Mouse (Mus musculus): ENCODE data around the gene Camk2b.
"Not testable (repeated sequence)": the region's sequence is repeated elsewhere in the genome, so short reads cannot be mapped to it uniquely, and the experiment has no call there.

The Camk2b gene

DNA sequence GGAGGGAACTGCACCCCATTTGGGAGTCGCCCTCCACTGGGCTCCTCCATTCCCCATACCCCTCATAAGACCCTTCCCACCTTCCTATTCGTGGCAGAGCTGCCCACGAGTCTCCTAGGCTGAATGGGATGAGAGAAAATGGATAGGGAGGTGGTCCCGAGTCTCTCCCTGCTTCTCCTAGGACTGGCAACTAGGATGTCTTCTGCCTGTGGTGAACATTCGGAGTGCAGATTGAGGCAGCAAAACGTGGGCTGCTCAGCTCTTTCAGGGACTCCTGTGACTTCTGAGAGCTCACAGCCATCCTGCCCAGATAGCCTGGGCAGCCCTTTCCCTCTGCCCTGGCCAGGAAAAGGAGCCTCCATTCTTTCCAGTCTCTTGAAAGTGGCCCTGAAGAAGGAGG, at the start of gene Camk2b:
TSS of gene Camk2b (minus strand) at position 187 of the 400 bp plus-strand sequence.
- no peak for DNase-seq

DNA sequence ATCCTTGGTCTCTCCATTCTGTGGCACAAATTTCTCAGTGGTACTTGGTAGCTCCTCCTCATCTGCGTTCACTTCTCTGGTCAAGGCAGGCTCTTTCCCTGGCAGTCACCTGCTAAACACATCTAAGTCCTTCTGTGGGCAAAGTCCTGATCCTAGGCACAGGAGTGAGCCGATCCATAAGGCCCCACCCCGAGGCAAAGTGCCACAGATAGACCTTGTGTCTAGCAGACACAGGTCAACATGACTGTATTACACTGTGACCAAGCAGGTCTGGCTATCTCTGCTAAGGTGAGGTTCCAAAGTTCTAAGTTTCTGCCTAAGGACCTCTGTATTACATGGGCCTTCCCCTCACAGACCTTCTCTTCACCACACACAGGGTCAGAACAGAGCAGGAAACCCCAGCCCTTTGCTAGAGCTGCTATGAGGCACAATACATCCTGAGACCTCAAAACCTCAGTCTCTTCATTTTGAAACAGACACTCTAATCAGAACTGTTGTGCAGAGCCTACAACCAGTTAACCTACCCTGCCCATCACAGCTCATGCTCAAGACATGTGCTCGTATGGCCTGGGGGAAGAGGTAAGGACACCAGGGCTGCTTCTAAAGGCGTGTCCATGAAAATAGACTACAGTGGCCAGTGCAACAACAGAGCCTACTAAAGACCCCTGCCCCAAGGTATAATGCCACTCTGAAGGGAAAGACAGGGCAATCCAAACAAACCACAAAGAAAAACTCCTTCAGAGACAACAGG, 45.7 kb upstream of the Camk2b start:
- no peak for DNase-seq

DNA sequence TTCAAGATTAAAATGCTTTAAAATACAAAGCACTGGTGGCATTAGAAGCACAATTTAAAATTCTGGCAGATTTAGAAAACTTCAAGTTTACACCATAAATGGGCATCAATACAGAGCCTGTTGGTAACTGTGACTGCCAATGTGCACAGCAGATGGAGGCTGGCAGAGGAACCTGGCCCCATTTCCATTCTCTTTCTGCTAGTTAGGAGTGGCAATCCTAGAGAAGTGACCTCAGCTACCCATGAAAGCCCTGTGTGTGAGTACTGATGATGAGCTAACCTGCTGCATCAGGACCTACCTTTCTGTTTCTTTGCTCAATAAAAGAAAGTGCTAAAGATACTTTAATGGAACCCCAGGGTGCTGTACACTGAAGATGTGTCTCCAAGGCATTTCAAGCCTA, 43.8 kb upstream of the Camk2b start:
- DNase-seq, result no peak

DNA sequence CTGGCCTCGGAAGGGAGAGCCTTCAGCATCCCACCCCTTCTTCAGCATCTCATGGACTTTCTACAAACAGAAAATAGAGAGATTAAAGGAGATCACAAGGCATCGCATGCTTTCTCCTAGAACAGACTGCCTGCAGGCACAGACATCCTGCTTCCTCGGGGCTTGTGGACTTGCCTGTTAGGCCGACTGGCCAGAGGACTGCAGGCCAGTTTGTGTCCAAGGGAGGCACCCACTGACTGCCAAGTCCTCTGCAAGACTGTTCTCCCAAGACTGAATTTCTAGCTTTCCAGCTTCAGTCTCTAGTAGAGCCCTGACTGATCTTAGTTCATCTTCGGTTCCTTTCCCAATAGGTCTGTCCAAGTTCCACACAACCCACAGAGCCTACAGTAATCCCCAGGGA, 42.1 kb upstream of the Camk2b start:
- DNase-seq, result no peak

DNA sequence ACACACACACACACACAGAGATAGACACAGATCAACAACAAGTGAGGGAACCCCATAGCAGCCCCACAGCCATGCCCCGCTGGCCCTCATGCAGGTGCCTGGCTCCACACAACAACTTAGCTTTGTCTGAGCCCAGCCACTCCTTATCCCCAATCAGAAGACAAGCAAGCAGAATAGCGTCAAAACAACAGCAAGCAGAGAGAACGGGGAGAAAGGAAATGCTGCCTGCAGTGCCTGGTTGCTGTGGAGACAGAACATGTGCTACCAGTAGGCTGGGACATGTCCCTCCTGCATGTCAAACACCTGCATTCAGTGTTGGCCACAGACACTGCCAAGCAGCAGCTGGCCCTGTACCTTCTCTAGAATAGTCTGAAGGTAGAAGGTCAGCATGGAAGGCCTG, 41.6 kb upstream of the Camk2b start:
- DNase-seq, result no peak

DNA sequence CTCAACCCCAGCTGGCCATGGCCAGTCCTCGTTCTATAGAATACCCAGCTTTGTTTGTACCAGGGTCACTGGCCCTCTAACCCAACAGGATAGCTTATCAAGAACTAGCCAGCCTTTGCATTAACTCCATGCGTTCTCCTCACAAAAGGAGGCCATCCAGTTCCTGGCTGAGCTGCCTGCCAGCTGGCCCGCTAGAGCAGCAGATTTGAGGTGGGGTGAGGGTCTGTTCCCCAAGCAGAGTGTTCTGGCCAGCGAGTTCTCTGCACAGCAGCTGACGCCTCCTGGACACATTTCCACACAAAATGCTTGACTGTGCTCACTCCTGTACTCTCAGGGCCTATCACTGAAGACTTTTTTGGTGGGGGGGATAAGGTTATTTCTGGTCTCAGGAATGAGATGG, 38.6 kb upstream of the Camk2b start:
- DNase-seq, result no peak

DNA sequence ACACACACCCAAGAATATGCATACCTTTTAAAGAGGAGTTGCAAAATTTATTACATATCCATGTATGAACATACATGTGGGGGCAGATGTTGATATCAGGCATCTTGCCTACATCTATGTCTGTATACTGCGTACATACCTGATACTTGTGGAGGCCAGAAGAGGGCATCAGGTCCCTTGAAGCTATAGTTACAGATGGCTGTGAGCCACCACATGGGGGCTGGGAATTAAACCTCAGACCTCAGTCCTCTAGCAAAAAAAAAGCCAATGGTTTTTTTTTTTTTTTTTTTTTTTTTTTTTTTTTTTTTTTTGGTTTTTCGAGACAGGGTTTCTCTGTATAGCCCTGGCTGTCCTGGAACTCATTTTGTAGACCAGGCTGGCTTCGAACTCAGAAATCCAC, 30.5 kb upstream of the Camk2b start:
- not testable (repeated sequence) for DNase-seq

DNA sequence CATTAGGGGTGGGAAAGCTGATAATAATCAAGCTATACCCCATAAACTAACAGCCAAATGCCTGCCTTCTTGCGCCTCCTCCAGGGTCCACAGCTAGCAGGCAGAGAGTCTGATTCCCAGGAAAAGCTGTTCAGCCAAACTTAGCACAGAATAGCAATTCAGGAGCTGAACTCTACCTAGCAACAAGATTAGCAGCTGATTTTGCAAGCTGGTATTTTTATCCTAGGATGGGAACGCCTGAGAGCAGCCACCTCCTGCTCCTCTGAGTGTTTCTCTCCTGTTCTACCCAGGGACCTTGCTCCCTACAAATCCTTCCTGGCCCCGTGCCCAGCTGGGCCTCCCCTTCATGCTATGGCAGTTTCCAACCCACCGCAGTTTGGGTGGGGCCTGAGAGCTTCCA, 20.8 kb upstream of the Camk2b start:
- peak; percentile 13 for DNase-seq

DNA sequence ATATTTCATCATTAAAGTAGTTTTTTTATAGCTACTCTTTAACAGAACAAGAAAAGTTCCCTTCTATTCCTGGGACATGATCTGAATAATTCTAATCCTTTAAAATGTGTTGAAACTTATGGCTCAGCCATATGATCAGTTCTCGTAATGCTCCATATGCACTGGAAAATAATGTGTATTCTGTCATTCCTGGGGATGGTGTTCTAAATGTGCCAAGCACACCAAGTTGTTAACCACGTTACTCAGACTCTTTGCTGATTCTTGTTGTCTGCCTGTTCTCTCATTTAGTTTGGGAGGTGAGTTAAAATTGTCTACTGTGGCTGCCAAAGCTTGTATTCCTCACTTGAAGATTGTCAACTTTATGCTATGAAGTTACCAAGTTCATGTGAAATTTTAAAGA, 12.6 kb upstream of the Camk2b start:
- DNase-seq, result no peak

DNA sequence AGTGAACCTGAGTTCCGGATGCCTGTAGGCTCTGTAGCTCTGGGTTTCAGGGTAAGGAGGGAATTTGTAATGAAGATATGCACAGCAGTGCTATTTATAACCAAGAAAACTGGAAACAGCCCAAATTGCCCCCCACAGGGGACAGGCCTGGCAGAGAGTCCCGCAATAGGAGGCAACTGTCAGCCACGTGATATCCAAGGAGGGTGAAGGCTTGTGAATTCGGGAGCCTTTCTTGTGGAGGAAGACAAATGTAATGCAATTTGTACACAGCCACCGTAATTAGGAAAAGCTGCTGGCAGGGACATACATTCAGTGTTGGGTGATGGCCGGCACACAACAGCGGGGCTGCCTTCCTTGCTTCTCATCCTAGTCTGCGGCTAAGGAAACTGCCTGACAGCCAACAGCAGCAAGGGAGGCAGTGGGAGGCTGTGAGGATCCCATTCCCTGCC, 9.5 kb upstream of the Camk2b start:
- DNase-seq, result no peak

DNA sequence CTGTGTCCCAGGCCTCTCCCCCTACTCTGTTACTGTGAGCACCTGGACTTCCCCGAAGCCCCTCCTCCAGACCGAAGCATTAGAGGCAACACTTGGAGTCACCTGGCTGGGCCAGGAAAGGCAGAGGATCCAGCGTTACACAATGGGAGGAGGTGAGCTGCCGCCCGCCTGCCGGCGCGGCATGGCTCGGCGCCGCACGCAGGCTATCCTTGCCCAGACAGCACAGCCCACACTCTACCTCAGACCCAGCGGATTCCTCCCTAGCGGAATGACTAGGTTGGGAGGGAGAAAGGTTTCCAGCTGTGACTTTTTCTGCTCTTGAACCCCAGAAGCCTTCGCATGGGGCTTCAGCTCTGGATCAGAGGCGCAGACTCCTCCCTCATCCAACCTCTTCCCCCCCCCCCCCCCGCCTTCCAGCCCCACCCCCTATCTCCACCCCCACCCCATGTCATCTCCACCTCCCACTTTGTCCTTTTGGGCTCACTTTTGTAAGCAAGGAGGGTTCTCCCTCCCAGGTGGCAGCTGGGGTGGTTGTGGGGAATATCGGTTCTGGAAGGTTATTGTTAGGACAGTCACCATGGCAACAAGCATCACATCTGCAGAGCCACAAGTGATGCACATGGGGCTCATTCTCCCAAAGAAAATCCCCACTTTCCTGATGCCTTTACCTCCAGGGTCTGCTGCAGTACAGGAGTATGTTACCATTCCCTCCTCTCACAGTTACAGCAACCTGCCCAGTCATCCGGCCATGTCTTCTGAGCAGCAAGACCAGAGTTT, 2.2 kb upstream of the Camk2b start:
- DNase-seq, result peak; percentile 62

DNA sequence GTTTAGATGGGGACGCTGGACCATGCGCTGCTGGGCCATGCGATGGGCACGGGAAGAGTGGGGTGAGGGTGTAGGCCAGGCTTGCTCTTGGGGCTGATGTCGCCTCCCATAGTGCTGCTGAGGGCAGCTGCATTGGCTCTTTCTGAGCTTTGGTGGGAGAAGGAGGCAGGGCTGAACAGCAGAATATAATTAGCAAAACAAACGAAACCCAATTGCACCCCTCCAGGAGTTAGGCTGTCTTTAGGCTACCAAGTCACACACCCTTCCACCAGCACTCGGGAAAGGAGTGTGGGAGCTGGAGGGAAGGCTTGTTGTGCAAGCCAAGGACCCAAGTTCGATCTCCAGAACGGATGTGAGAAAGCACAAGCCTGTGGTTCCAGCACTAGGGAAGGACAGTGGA, 998 bp upstream of the Camk2b start:
- DNase-seq, result no peak

DNA sequence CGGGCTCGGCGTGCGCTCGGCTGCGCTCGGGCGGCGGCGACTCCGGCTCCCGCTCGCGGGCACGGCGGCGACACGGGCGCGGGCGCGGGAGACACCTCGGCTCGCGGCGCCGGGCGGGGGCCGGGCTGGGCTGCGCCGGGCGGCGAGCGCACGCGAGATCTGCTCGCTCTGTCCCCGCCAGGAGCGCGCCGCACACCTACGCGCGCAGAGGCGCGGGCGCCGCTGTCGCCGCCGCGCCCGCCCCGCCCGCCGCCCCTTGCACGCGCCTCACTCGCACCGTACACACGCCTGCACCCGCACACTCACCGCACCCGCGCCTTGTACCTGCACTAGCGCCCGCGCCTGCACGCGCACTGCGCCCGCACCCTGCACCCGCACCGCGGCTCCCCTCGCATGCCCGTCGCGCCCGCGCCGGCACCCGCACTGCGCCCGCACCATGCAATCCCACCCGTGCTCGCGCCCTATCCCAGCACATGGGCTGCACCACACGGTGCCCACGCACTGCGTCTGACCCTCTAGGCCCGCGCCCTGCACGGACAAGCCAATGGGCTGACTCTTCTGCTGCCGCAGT, 526 bp downstream of the Camk2b start:
- peak; percentile 60 for DNase-seq

DNA sequence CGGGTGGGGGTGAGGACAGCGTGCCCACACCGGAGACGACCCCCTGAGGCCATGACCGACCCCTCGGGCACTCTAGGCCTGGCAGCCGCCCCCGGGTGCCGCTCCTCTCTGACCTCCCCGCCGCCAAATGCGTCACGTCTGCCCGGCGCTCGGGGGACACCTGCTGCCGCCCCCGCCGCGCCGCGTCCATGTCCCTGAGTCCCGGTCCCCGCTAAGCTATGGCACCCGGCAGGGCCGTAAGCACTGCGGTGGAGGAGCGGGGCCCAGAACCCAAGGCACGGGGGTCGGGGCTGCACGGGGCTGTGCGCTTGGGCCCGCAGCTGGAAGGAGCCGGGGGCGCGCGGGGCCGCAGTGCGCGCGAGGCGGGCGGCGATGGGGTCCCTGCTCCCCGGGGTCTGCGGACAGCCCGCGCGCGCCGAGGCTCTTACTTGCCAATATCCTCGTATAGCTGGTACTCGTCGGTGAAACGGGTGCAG, 1.1 kb downstream of the Camk2b start:
- DNase-seq, result peak; percentile 40

DNA sequence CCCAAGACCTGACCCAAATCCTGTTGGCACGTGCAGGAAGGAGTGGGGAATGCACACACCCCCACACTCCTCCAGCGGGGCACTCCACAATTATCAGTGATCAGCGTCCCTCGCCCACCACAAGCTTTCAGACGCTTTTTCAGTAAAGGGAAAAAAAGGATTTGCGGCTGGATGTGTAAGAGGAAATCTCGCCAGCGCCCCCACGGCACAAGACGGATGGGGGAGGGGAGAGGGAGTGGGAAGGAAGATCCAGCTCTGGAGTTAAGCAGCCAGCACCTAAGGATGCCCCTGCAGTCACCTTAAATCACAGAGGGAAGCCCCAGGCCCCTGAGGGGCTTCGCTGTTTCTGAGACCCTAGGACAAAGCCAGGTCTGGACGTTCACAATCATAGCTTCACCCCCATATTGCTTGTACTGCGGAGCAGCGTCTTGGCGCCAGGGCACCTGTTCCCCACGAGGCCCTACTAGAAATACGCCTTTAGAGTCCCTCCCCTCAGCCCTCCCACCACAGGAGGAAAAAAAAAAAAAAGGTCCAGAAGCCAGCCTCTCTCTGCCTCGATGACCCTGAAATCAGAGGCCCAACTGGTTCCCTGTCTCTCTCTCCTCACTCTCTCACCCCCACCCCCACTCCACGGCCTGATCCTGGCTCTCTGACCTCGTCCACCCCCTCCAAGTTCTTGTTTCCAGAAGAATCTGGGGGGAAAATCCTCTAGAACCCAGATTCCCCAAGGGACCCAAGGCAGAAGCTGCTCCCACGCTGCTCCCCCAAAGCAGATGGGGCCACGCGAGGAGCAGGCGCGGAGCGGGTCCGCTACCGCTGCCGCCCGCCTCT, 1.7 kb downstream of the Camk2b start:
- DNase-seq, result peak; percentile 54

DNA sequence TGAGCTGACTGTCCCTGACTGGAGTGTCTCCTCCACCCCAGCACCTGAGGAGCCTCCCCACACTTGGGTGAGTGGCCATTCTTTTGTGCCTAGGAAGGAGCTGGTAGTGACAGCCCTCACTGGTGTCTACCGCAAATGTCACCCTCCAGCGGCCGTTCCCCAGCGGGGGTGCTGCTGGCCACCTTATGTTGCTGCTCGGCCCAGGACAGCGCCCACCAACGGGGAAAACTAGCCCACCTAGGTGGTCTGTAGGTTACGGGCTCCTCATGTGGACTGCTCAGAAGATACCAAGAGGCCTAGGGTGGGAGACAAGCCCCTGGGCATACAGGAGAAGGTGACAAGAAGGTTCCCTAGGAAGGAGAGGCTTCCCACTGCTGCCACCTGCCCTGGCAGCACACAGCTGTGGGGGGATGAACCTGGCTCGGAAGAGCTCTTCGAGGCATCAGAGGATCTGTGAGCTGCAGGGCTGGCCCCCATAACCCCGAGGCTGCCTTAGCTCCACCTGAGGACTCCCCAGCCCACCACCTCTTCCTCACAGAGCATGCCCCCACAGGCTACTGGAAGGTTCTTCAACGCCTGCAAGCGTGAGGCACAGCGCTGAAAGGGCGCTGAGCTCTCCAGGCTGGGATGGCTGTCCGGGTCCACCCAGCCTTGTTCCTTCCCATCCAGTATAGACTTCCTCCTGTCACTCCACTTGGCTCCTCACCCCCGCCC, 2.5 kb downstream of the Camk2b start:
- no peak for DNase-seq

DNA sequence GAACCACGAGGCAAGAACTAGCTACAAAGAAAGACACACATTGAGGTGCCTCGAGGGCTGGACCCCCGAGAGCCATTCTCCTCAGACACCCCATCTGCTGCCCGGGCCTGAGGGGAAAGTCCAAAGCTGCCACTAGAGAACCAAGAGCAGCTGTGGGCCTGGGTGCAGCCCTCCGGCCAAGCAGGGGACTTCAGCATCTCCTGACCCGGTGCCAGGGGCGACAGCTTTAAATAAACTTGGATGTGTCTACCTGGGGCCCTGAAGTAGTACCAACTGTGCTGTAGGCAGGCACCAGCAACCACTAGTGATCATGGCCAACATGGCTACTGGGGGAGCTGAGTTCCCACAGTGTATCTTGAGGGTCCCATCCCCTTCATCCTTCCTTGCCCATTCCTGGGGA, 3.1 kb downstream of the Camk2b start:
- DNase-seq, result no peak

DNA sequence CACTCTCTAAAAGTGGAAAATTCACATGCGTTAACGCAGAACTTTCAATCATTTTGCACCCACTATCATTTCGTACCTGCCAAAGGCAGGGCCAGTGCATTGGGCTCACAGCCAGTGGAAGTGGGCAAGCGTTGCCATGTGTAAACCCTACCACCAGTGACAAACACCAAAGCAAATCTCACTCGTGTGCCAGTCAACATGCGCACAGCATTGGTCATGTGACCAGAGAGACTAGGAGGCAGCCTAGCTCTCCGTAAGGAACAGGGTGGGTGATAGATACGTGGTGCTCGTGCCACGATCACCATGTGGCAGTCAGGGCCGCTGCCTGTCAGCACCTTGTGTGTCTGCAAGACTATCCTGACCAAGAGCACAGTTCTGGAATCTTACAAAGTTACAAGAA, 3.8 kb downstream of the Camk2b start:
- no peak for DNase-seq

DNA sequence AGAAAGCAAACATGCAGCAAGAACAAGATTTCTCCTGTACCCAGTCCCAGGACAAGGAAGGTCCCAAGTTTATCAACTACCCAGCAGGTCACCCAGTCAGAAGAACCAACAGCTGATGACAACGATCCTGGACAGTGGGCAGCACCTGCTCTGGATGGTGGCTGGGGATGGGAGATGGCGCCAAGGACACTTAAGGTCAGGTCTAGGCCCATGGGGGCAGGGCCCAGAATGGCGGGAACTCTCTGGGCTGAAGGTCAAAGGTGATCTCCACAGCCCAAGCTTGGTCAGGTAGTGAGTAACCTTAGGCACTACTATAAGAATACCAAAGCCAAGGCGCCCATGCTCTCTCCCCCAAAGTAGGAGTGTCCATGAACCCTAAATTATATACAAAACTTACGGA, 4.3 kb downstream of the Camk2b start:
- no peak for DNase-seq

DNA sequence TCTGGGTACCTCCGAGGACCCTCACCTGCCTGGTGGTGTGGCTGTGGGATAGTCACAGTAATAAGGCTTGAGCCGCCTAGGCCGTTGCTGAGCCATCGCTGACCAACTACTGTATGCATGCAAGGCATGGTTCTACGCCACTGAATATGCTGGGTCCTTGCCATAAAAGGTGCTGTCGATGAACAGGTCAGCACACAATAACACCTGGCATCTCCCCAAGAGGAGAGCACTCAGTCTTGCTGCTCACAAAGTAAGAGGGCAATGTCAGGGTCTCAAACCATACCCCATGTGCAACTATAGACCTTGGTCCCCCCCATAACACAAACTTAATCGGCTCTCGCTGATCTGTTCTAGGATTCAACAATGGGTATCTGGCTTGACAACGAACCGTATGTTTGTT, 7.0 kb downstream of the Camk2b start:
- no peak for DNase-seq

DNA sequence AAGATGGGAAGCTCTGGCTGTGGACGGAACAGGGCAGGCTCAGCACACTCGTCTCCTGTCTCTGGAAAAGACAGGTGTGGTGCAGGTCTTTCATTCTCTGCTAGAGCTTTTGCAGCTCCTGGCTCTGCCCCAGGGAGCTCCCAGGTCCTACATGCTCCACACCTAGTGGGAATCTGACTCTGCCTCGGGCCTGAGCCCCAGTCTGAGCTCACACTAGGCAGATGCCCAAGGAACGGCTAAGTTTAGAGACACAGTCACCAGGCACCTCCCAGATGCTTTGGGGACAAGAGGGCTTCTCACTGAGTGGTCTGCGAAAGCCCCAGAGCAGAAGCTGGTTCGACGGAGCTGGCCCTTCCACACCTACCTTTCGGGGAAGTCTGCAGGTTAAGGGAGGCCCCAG, 12.8 kb downstream of the Camk2b start:
- DNase-seq, result no peak

DNA sequence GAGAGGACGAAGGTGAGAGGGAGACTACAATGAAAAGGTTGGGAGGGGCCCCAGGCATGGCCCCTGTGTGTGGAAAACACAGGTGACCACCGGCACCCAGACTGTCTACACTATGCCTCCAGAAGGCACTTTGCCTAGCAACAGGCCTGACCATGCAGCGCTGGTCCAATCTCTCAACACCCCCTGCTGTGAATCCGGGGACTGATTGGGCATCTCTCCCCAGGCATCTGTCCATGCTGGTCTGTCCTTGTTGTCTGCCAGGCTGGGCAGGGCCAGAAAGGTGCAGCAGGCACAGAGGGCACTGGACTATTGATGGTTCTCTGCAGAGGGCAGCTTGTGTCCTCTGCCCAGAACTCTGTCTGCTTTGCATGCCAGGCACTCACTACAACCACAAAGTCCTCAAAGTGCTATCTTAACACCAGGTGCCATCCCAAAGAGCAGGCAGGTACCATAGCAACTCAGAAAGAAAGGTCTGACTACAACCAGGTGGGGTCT, 16.0 kb downstream of the Camk2b start:
- DNase-seq, result no peak
